ENCODE assay signal across 8 mouse cellular contexts in genomic region chr8:71881618-71882274, GRCm38 (mm10). TPM values are rescaled to one million over a fixed set of nuclear protein-coding genes. Genes with fewer than 3 reads are reported as not detected.
A peak's percentile ranks its signal among the peaks of the same experiment; 100 is the strongest.
DNase-seq lines count a peak whose midpoint lies in the region; ATAC-seq and TF ChIP-seq lines count a peak whose summit lies in the region.

TSS of gene Zfp709 (plus strand) at chr8:71882019.

- peaks cover 7% of the 10 kb centered on the region; the same call in 1 of the 2 replicates for H3K27me3 ChIP-seq in hindbrain, embryonic 10.5 days (ENCODE audit: insufficient read depth, poor library complexity, severe bottlenecking)
- H3K27me3 ChIP-seq in lung, embryonic 16.5 days (ENCODE audit: control insufficient read depth, insufficient read depth, low read depth, low read length): no peaks in the 10 kb centered on the region
- H3K27me3 ChIP-seq in thymus, adult 2 months (ENCODE audit: control insufficient read depth, insufficient read depth, low read length): no peaks in the 10 kb centered on the region

- peak within 1 kb of the TSS; percentile 74 for H3K9ac ChIP-seq in lung, embryonic 16.5 days (ENCODE audit: low read length)

- WGBS in hindbrain, embryonic 10.5 days: 6% methylated on average over 45 of the region's 45 CpGs
- 3% methylated on average over 45 of the region's 45 CpGs for WGBS in lung, embryonic 16.5 days
- WGBS in thymus, adult 2 months: 2% methylated on average over 45 of the region's 45 CpGs

- H3K4me3 ChIP-seq in hindbrain, embryonic 10.5 days: peak within 1 kb of the TSS; percentile 76
- H3K4me3 ChIP-seq in lung, embryonic 16.5 days (ENCODE audit: low read length): peak within 1 kb of the TSS; percentile 81
- peak within 1 kb of the TSS; percentile 89 for H3K4me3 ChIP-seq in thymus, adult 2 months (ENCODE audit: control insufficient read depth, insufficient read depth, low read length)

- H3K9me3 ChIP-seq in hindbrain, embryonic 10.5 days: peaks cover 29% of the 10 kb centered on the region
- H3K9me3 ChIP-seq in lung, embryonic 16.5 days (ENCODE audit: control insufficient read depth, low read length): peaks cover 13% of the 10 kb centered on the region

- peak; percentile 98 for ATAC-seq in lung, embryonic 16.5 days (ENCODE audit: low read depth)

- 0 out of 2 replicates have a peak, but pooled peaks have one; percentile 14 for TF ChIP-seq CTCF in thymus, adult 2 months (IDR thresholded peaks at IDR 0.05; ENCODE audit: borderline replicate concordance, control insufficient read depth, extremely low read depth, insufficient read depth, low read length, poor library complexity)

- H3K4me1 ChIP-seq in hindbrain, embryonic 10.5 days (replicated peaks): no peaks in the 10 kb centered on the region; the same call in 1 of the 2 replicates
- no peaks in the 10 kb centered on the region for H3K4me1 ChIP-seq in lung, embryonic 16.5 days (replicated peaks; ENCODE audit: control insufficient read depth, insufficient read depth, low read length)
- H3K4me1 ChIP-seq in thymus, adult 2 months (replicated peaks; ENCODE audit: control insufficient read depth, insufficient read depth, low read length): no peaks in the 10 kb centered on the region

- peak within 1 kb of the TSS; percentile 94 for H3K27ac ChIP-seq in hindbrain, embryonic 10.5 days
- peak within 1 kb of the TSS; percentile 62 for H3K27ac ChIP-seq in lung, embryonic 16.5 days (ENCODE audit: low read length)
- 0 out of 2 replicates have a peak within 1 kb of the TSS, but pooled peaks have one; percentile 9 for H3K27ac ChIP-seq in thymus, adult 2 months (ENCODE audit: control insufficient read depth, insufficient read depth, low read length)

- DNase-seq in Muller cell, postnatal 12 days (ENCODE audit: inconsistent ontology term): peak; percentile 83
- DNase-seq in cerebellum, postnatal 10 days: peak; percentile 76 to 81
- DNase-seq in frontal cortex, adult 2 months (ENCODE audit: extremely low spot score in 1 of 2, low spot score in 1 of 2): peak; percentile 51 to 70
- DNase-seq in hindbrain, embryonic 10.5 days (ENCODE audit: low spot score): peak; percentile 75
- DNase-seq in layer of hippocampus, adult 9-11 months: peak; percentile 66
- DNase-seq in ovary, adult 18-20 months (ENCODE audit: low spot score): peak; percentile 62
- peak; percentile 57 for DNase-seq in thymus, adult 2 months

- peaks cover 23% of the 10 kb centered on the region for H3K36me3 ChIP-seq in hindbrain, embryonic 10.5 days
- H3K36me3 ChIP-seq in lung, embryonic 16.5 days (ENCODE audit: control insufficient read depth, insufficient read depth, low read length): peaks cover 20% of the 10 kb centered on the region
- peaks cover 5% of the 10 kb centered on the region; the same call in 1 of the 2 replicates for H3K36me3 ChIP-seq in thymus, adult 2 months (ENCODE audit: control insufficient read depth, insufficient read depth, low read length)

- TF ChIP-seq POLR2A in thymus, adult 2 months (IDR thresholded peaks at IDR 0.05; ENCODE audit: control insufficient read depth, extremely low read depth, insufficient read depth, low read length, poor library complexity): peak; percentile 41; the same call in 1 of the 2 replicates

- H3K4me2 ChIP-seq in lung, embryonic 16.5 days (ENCODE audit: low read depth, low read length): peak within 1 kb of the TSS; percentile 69

RNA-seq across cellular contexts. Expression of gene Zfp709, which starts in this region (rescaled TPM):
- 2.3 and 3.1 TPM in 2 replicates for polyA plus RNA-seq in frontal cortex, adult 2 months (2012; rRNA removed)
- polyA plus RNA-seq in hindbrain, embryonic 10.5 days (2016; fragmentation: Nextera tagmentation; extraction: Ambion mirVana): 4.3 and 5.3 TPM in 2 replicates
- 6.2 and 7.2 TPM in 2 replicates for polyA plus RNA-seq in lung, embryonic 16.5 days (2015; fragmentation: Nextera tagmentation; extraction: Ambion mirVana)
- 0.66 and 0.85 TPM in 2 replicates for polyA plus RNA-seq in thymus, adult 2 months (2012; rRNA removed)

Comparison
In these comparisons a context has a peak if more than half of its experiments do, and no peak if none do; other contexts are left out.
1. Peak in every context shown above with its lines: DNase-seq, ATAC-seq, H3K4me3 ChIP-seq and H3K27ac ChIP-seq.
2. Peak in DNase-seq, H3K4me3 ChIP-seq and H3K27ac ChIP-seq in thymus, adult 2 months; RNA of the gene not detected or under 1 TPM.
3. H3K27ac ChIP-seq: peak in every context shown above with its lines; median percentile 94 in hindbrain, embryonic 10.5 days; 62 in lung, embryonic 16.5 days; 9 in thymus, adult 2 months.